28 mouse cellular contexts compared by ENCODE assay signal in genomic region chr5:99941776-99942502, GRCm38 (mm10). TPM values are rescaled to one million over a fixed set of nuclear protein-coding genes. Genes with fewer than 3 reads are reported as not detected.
DNase-seq lines count a peak whose midpoint lies in the region; ATAC-seq and TF ChIP-seq lines count a peak whose summit lies in the region.
"Had no signal": no experiment of that assay in that cellular context is flagged by ENCODE, and none has a peak within 500 bp of the region (broad histone marks: within the 10 kb centered on the region; RNA-seq: fewer than 3 reads in every experiment).

No protein-coding gene starts in this region.

- H3K4me2 ChIP-seq in lung, embryonic 14.5 days, result no peak overlapping the region
- H3K4me2 ChIP-seq: embryonic facial prominence, embryonic 12.5 days; forebrain, embryonic 13.5 days; limb, embryonic 12.5 days had no signal

- peak; percentile 31 to 76 for DNase-seq in adrenal gland, adult (ENCODE audit: inconsistent age in 2 of 2, low spot score in 1 of 2)
- no peak for DNase-seq in adrenal gland, postnatal 4 days (ENCODE audit: low spot score in 2 of 2)
- peak; percentile 71 for DNase-seq in lung, embryonic 14.5 days
- no peak for DNase-seq in lung, adult 18-20 months
- peak; percentile 54 for DNase-seq in adrenal gland, adult 2 months
- DNase-seq in retina, embryonic 14.5 days (ENCODE audit: low spot score), result peak; percentile 47
- DNase-seq in gastrocnemius, postnatal 36 days, result no peak
- DNase-seq in spleen, postnatal 10 days (ENCODE audit: low spot score in 2 of 2), result no peak
- DNase-seq: cerebellum, adult 8-10 months; gastrocnemius, postnatal 14 days; kidney, adult 9 months; kidney, postnatal 36 days; layer of hippocampus, adult 9-11 months; lung, postnatal 14 days; thymus, postnatal 36 days had no signal

- no peak for TF ChIP-seq CTCF in lung, embryonic 14.5 days (IDR thresholded peaks at IDR 0.05; ENCODE audit: low read depth)

- H3K27ac ChIP-seq in lung, embryonic 14.5 days (ENCODE audit: low read depth), result no peak overlapping the region
- H3K27ac ChIP-seq: embryonic facial prominence, embryonic 12.5 days; forebrain, embryonic 13.5 days; limb, embryonic 12.5 days; liver, embryonic 14.5 days had no signal

- no peak overlapping the region for H3K9ac ChIP-seq in lung, embryonic 14.5 days
- H3K9ac ChIP-seq: embryonic facial prominence, embryonic 12.5 days; forebrain, embryonic 13.5 days; limb, embryonic 12.5 days; liver, embryonic 14.5 days had no signal

- H3K27me3 ChIP-seq in lung, embryonic 14.5 days (ENCODE audit: insufficient read depth, low read length), result no peaks in the 10 kb centered on the region
- H3K27me3 ChIP-seq: embryonic facial prominence, embryonic 12.5 days; forebrain, embryonic 13.5 days; limb, embryonic 12.5 days; megakaryocyte, embryonic 14.5 days had no signal

- intact Hi-C loops in gastrocnemius, postnatal 36 days (cut with DNase I), result no loop called here

- H3K4me3 ChIP-seq in lung, embryonic 14.5 days (ENCODE audit: low read depth, low read length), result no peak overlapping the region
- H3K4me3 ChIP-seq: embryonic facial prominence, embryonic 12.5 days; erythroblast, embryonic 14.5 days; forebrain, embryonic 13.5 days; limb, embryonic 12.5 days; megakaryocyte, embryonic 14.5 days had no signal

- 46% methylated on average over 10 of the region's 10 CpGs for WGBS in lung, embryonic 14.5 days

- no peak for ATAC-seq in lung, embryonic 14.5 days (ENCODE audit: insufficient read depth)
- ATAC-seq: forebrain, embryonic 13.5 days; inflammation-experienced regulatory T-cells, adult 6 months had no signal

- H3K9me3 ChIP-seq in lung, embryonic 14.5 days (ENCODE audit: low read depth, low read length), result peaks cover 8% of the 10 kb centered on the region; the same call in 1 of the 2 replicates

- H3K36me3 ChIP-seq in lung, embryonic 14.5 days (ENCODE audit: insufficient read depth), result no peaks in the 10 kb centered on the region

- no peaks in the 10 kb centered on the region for H3K4me1 ChIP-seq in lung, embryonic 14.5 days (ENCODE audit: insufficient read depth)
- H3K4me1 ChIP-seq: embryonic facial prominence, embryonic 12.5 days; limb, embryonic 12.5 days; megakaryocyte, embryonic 14.5 days had no signal

RNA-seq across cellular contexts. Expression of gene Vamp9, which starts 35.9 kb away (rescaled TPM):
- 1 to 10 TPM in 1 of 2 experiments, under 1 TPM in 1; 0.59 to 1.4 TPM for total RNA-seq in adrenal gland, postnatal 4 days (2021)
- 0.29 TPM in 1 of 2 replicates, not detected in the other for polyA plus RNA-seq in lung, embryonic 14.5 days (2014; fragmentation: Nextera tagmentation; extraction: Ambion mirVana)
- 1 to 10 TPM in 1 of 2 experiments, under 1 TPM in 1; 0.62 to 1.2 TPM for total RNA-seq in adrenal gland, adult 2 months (2021)
- polyA plus RNA-seq in adrenal gland, adult 2 months (2012; rRNA removed), result 0.67 and 1.0 TPM in 2 replicates
- not detected for total RNA-seq in gastrocnemius, postnatal 36 days (2021)
- total RNA-seq: common myeloid progenitor, adult 5-6 weeks; gastrocnemius, postnatal 14 days; heart, adult 8-10 months; hematopoietic stem cell, adult 5-6 weeks; MEL; midbrain, postnatal 0 days; neutrophil, adult 5-6 weeks had no signal
- polyA plus RNA-seq: erythroblast, embryonic 14.5 days; inflammation-experienced regulatory T-cells, adult 6 months; limb, embryonic 12.5 days; liver, embryonic 14.5 days had no signal

RNA-seq across cellular contexts. Expression of gene Hnrnpd, which starts 36.8 kb away (rescaled TPM):
- total RNA-seq in adrenal gland, postnatal 4 days (2021), result 100 to 1,000 TPM; 340 to 341 TPM
- polyA plus RNA-seq in lung, embryonic 14.5 days (2014; fragmentation: Nextera tagmentation; extraction: Ambion mirVana), result 196 TPM in 2 replicates
- 100 to 1,000 TPM in 1 of 2 experiments, 10 to 100 TPM in 1; 82.6 to 161 TPM for total RNA-seq in adrenal gland, adult 2 months (2021)
- 50.5 and 52.5 TPM in 2 replicates for polyA plus RNA-seq in adrenal gland, adult 2 months (2012; rRNA removed)
- total RNA-seq in gastrocnemius, postnatal 36 days (2021), result 10 to 100 TPM; 51.4 to 63.8 TPM

RNA-seq across cellular contexts. Expression of gene 4930524J08Rik, which starts 36.9 kb away (rescaled TPM):
- 1 to 10 TPM; 4.1 to 6.4 TPM for total RNA-seq in adrenal gland, postnatal 4 days (2021)
- 2.0 and 3.0 TPM in 2 replicates for polyA plus RNA-seq in lung, embryonic 14.5 days (2014; fragmentation: Nextera tagmentation; extraction: Ambion mirVana)
- 1 to 10 TPM in 1 of 2 experiments, under 1 TPM in 1; 0.86 to 1.8 TPM for total RNA-seq in adrenal gland, adult 2 months (2021)
- polyA plus RNA-seq in adrenal gland, adult 2 months (2012; rRNA removed), result 2.9 and 4.8 TPM in 2 replicates
- total RNA-seq in gastrocnemius, postnatal 36 days (2021), result under 1 TPM in 1 of 2 experiments, not detected in 1; 0.46 TPM
- total RNA-seq: hematopoietic stem cell, adult 5-6 weeks; neutrophil, adult 5-6 weeks had no signal
- polyA plus RNA-seq: inflammation-experienced regulatory T-cells, adult 6 months had no signal

Comparison
In these comparisons a context has a peak if more than half of its experiments do, and no peak if none do; other contexts are left out.
1. DNase-seq: peak in adrenal gland, adult (2 of 2), lung, embryonic 14.5 days (single experiment), adrenal gland, adult 2 months (single experiment) and retina, embryonic 14.5 days (single experiment); none in adrenal gland, postnatal 4 days (0 of 2), lung, adult 18-20 months (0 of 2), gastrocnemius, postnatal 36 days (0 of 2) and spleen, postnatal 10 days (0 of 2).